Mouse (Mus musculus) megakaryocyte-erythroid progenitor cell, adult 5-6 weeks (primary cell): ENCODE measurements at regions not wholly inside any gene's neighbourhood (a gene's known extent, or its start where the extent isn't known, plus 50 kb on each side); places are given as distances from the start of the nearest gene placed in this dataset.

Experiments
- ATAC-seq: replicated peaks from 2 replicates; pipeline ENCODE4 v1.8.0; 2016; ENCODE audit warnings: mild to moderate bottlenecking, inconsistent platforms; ENCODE audit not compliant: severe bottlenecking, poor library complexity, low FRiP score, low TSS enrichment

DNA sequence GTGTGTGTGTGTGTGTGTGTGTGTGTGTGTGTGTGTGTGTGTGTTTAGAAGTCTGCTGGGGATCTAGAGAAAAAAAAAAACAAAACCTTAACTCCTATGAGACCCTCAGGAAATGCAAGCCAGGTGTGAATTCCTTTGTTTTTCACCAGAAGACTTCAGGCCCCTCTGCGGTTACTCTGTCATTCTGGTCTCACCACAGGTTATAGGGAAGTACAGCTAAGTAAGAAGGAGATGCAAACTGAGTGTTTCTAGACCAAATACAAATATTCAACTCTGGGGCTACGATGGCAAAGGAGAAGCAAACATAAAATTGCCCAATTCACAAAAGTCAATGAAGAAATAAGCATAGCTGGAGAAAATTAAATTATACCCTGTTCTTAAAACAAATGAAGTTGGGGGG is 54.9 kb upstream of the Basp1 start:
- no peak for ATAC-seq

DNA sequence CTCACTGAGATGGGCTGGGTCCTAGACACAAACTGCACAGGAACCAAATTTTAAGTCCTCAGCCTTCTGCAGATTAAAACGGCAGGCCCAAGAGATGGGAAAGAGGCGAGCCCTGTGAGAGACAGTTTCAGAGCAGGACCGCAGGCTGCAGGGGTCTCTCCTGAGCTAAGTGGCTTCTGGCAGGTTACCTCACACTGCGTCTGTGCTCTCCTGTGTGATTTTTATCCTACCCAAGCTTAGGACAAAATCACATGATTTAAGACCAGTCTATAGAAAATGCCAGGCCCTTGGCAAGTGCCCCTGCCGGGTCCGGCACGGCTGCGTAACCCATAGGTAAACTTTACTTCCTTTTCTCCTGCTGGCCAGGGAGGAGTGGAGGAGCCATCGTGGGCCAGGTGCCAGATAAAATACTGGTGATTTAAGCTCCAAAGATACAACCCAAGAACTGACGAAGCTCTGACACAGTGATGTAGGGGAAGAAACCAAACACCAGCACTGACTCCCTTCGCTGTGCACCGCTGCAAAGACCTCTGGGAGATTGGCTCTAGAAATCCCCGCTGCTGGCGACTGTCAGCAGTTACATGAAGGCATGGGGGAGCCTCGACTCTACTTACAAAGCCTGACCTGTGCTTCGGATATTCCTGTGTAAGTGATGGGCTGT is 55.8 kb upstream of the Basp1 start:
- no peak for ATAC-seq

DNA sequence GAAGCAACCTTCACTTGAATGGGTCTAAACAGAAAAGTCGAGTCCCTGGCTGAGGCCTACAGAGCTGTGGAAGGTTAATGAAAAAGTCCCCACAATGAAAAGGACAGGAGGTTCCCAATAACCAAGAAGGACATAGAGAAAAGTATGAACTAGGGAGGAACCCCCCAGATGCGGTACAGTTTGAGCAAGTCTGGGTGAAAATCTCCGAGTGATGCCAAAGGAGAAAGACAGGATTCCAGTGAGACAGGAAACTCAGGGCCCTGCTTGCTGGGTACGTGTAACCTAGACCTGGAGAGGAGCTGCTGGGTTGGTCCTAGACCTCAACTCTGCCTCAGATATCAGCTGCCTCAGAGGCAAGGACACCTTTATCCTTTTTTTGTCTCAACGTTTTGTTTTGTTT is 57.8 kb upstream of the Basp1 start:
- no peak for ATAC-seq

DNA sequence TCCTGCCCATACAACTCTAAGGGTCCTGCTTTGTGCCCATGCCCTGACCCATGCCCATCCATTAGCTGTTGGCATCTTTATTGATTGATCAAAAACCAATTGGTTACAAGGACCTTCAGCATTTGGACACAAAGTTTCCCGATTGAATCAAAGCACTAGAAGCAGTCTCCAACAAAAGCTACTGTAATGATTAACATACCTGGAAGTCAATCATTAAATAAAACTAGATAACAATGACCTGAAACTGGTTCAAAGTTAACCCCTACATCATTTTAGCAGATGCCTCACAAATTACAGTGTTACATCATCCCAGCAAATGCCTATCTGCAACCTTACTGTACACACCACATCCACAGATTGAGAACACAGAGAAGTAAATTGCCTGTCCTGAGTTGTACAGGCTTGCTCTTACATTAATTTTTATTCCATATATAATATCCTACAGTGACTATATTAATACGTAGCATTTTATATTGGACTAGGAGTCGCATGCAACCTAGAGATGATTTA is 59.7 kb upstream of the Basp1 start:
- no peak for ATAC-seq

DNA sequence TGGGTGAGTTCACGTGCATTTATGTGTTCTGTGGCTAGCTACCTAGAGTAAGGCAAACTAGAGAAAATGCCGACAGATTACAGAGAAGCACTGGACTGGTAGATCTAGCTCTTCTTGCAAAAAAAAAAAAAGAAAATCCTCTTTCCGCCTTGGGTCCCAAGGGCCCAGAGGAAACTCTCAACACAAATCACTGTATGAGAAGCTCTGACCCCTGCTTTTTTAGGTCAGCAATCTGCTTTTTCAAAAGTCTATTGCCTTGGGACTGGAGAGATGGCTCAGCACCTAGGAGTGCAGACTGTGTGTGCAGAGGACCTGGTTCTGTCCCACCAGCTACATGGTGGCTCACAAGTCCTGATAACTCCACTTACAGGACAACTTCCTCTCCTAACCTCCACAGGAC is 60.5 kb upstream of the Basp1 start:
- ATAC-seq: no peak

DNA sequence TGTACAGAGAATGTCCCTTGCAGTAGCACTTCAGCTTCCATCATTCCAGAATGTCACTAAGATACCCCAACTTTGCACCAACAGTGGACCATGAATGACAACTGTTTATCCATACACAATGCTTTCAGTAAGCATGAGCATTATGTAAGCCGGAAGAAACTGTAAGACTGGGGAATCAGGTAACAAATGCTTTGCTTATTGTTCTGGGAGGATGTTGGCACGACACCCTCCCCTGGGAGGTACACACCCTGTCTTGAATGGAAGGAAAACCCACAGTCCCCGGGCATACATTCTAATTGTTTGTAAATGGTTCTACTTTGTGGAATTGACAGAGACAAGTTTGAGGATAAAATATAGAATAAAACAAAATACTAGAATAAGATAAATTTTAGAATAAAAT is 69.0 kb upstream of the Basp1 start:
- no peak for ATAC-seq

DNA sequence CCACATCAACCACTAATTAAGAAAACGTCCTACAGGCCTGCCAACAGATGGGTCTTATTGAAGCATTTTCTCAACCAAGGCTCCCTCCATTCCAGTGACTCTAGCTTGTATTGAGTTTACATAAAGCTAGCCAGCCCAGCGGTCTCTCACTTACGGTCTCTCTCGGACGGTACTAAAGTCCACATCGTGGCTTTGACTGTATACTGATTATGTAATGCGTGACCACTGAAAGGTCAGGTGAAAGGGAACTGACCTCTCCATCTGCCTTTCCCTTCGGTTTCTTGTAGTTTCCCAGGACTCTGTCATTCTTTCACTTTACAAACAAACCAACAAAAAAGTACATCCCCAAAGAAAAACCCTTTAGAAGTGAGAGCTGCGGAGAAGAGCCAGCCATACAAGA is 71.8 kb upstream of the Basp1 start:
- ATAC-seq: no peak

DNA sequence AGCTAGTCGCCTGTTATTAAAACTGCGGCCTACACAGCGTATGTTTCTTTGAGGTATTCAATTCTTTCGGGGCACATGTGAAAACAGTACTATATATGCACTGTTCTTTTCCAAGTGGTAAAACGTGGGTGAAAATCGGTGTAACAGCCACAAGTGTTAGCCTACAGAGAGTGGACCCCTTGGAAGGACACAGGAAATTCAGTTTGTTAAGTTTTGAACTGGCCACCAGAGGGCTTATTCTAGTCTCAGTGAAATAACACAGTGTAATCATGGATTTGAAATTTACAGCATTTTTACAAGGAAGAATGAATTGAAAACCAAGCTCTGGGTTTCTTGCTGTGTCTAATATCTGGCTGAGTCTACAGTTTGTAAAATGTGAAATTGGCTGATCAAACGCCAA is 72.6 kb upstream of the Basp1 start:
- no peak for ATAC-seq

DNA sequence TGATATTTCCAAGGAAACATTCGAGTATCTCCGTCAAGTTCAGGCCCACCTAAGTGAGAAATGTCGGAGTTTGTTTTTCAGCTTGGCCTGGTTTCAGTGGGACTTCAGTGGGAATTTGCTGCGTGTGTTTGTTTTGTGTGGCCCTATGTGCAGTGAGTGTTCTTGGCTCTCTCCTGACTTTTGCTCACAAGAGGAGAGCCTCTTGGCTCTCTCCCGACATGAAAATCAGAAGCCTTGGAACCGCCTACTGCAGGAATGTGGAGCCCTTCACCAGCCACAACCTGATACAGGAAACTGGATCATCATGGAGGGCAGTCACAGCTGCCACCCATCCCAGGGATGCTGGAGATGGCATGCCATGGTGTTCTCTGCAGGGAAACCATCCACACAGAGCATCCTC is 76.2 kb upstream of the Basp1 start:
- ATAC-seq: no peak

DNA sequence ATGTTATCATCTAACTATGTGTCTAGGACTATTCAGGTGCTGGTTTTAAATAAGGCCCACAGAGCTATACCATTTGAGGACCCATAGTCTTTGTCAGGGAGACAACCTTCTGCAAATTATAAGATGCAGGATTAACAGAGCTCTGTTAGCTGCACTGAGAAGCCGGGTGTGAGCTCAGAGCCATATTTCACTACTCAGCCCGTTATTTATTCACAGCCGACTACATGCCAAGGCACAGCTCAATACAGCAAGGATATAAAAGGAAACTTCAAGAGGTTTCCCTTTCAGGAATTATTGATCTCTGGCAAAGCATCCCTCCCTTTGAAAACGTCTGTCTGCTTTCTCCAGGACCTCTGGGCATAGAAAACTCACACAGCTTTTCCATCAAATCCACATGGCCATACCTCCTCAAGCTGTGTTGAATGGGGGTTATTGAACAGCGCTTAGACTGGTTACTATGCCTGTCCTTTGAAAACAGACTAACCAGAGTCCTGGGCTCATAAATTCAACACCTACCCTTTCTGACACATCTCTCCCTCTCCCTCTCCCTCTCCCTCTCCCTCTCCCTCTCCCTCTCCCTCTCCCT is 78.7 kb upstream of the Basp1 start:
- no peak for ATAC-seq

DNA sequence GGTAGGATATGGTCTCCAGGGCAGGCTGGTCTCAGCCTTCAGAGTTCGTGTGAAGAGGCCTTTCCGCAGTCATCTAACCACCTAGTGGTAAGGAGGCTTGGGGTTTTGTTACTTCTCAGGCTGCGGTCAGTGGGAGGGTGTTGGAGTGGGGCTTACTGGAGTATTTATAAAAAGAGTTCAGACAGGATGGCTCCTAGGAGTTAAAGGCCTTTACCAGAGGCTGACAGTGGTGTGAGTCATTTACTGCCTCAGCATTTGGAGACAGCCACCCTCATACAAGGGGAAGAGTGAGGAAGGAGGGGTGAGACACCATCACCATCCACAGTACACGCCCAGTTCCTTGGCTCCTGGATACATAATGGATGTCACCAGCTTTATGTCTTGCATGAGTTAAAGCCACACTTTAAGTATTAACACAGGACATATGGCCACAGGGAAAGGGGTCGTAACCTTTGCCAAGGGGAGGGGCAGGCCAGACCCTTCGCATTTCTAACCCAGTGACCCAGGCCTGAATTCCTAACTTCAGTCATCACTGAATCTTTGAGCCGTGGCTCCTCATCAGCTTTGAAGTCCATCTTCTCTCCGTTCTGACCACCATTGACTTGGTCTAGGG is 81.2 kb upstream of the Basp1 start:
- no peak for ATAC-seq

DNA sequence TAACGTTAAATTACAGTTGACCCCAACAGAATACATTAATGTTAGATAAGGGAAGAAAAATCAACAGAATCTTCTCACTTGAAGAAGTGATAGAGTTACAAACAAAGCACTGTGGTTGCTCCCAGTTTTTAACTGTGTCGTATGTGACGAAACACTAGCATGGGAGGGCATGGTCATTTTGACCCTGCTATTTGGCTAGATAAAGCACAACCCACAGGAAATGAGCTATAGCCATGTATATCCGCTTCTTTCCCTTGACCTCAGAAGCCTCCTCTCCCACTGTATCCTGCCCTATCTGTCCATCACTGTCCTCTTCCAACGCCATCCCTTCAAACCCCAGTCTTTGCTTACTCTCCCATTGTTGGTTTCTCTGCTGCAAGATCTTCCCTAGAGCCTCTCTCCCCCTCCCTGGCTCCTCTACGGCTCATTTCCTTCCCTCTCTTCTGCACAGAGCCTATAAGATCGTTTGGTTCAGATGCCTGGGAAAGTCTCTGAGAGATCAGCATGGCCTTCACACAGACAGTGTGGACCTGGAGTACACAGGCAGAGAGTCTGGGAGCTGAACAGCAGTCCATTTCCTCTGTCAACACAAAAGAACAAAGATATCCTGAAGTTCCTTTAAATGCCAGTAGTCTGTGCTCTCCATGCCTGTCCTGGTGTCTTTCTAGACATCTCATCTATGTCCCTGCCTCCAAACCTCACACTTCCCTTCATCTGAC is 82.5 kb upstream of the Basp1 start:
- ATAC-seq: no peak

DNA sequence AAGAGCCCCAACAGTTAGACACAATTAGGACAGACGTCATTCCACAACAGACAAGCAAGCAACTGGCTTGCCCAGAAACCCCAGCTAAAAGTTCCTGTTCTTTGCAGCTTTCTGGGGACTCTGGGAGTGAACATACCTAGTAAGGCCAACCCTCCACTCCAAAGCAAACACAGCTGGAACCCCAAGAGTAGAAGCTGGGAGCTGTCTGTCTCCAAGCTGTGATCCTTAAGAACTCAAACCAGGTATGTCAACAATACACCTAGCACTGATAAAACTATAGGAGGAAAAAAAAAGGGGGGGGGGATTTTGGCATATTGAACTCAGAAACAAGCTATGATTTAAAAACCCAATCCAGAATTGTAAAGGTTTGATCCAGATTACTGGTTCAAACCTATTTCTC is 84.2 kb upstream of the Basp1 start:
- ATAC-seq: no peak

DNA sequence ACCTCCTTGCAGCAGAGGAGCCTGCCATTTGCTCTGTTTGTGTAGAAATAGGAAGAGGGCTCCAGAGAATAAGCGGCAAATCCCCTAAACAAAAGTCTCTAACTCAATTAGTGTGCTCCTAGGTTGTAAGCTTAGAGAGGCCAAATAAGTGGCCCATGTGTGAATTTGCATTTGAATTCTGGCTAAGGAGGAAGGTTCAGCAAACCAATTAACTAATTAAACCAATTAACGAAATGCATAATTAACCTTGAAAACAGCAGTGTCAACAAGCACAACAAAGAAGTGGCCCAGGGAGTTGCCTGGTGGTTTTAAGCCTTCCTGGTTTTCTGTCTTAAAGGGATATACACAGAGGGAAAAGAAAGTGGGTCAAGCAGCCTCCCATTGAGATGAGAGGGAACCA is 84.9 kb upstream of the Basp1 start:
- no peak for ATAC-seq

DNA sequence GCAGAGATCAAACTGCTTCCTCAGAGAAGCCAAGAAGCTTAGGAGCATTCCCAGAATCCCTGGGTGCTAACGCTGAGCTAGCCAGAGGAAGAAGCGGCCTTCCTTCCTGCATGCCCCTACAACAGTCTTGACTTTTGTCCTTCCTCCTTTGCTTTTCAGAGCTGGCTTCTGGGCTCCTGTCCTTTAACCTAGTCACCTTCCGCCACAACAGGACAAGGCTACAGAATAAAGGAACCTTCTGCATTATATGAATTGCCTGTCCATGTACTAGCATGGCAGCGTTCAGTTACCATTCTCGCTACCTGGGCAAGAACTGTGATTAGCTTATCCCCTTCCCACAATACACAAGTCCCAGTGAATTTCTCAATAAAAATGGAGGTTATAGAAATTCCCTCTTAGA is 88.9 kb upstream of the Basp1 start:
- no peak for ATAC-seq

DNA sequence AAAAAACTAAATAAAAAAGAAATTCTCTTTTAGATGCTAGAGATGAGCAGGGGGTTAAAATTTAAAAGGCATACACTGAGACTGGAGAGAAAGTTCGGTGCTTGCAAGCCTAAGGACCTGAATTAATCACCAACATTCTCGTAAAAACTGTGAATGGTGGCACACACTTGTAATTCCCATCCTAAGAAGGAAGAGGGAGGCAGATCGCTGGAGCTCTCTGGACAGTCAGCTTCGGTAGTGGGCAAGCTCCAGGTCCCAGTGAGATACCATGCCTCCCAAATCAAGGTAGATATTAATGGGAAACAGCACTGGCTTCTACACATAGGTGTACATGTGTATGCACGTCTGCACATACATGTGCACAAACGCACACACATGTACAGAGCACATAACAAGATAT is 89.5 kb upstream of the Basp1 start:
- no peak for ATAC-seq

DNA sequence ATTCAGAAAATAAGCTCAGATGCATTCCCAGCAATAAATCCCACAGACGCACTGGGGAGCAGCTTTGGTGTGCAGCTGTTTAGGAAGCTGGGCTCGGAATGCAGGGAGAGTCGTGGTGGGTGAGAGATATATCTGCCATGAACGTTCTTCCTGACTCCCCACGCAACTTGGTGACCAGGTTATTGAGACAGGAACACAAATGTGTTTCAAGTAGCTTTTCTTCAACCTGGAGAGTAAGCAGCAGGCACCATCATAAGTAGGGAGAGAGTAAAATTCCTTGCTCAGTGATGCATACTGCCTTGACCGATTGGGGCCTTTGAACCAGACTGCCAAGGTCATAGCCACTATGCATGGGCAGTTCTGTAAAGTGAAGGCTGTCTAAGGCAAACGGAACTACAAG is 95.6 kb upstream of the Basp1 start:
- no peak for ATAC-seq

DNA sequence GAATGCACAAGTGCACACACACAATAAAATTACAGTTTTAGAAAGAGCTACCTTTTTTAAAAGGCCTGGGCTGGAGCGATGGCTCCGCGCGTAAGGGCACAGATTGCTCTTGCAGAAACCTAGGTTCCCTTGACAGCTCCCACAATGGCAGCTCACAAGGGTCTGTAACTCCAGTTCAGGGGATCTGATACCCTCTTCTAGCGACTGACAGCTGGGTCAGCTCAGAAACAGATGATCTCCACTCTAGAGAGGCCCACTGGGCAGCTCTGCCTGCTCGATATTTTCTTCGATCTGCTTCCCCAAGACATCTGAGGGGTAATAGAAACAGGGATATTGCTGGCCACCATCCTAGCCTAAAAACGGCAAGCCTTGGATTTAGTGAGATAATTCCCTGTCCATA is 96.0 kb upstream of the Basp1 start:
- no peak for ATAC-seq

DNA sequence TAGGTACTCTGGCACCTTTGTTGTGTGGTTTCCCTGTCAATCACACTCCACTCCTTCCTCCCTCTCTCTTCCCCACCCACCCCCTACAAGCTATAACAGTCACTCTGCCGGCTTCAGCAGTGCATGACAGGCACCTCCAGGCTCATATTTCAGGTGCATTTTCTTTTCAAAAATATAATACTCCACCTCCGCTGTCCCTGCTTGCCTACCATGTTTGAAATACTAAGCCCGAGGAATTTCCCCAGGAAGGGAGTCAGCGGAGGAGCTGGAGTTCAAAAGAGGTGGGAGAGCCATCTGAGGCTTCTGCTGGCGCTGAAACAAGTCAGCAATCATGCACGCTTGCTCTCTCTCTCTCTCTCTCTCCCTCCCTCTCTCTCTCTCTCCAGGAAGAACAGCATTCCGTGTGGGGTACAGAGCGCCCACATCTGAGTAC is 96.5 kb upstream of the Basp1 start:
- no peak for ATAC-seq

DNA sequence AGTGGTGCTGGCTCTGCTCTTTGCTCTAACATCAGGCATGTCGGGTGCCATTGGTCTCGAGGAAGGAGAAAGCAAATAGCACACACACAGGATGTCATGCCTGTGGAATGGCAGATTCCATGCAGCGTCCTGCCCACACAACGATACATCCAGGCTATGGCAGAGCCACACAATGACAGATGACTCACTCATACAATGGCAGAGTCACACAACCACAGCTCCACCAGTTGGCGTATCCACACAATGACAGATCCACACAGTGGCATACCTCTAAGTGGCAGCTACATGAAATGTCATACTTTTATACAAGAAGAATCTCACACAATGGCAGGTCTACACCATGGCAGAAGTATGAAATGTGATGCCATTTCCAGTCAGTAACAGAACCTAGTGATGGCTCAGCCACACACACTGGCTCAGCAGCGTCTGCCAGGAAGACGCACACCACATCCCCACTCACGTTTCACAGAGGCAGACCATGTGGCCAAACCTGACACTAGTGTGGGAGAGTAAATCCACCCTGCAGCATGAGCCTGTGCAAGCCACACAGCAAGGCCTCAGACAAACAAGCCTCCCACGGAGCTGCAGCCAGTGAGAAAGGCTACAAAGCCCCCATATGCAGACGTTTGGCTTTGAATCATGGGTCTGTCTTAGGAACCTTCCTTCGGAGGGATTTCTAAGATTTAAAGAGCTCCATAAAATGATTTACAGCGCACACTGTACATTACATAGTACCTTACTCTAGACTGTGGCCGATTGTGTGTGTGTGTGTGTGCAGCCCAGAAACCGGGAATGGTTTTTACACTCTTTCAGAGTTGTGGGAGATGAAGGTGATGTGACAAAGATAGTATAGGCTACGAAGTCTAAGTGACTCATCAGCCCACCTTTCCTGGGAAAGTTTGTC is 104.0 kb upstream of the Myo10 start:
- no peak for ATAC-seq
